Mouse (Mus musculus): ENCODE data around the gene Abcb1b. TPM values are rescaled to one million over a fixed set of nuclear protein-coding genes. Genes with fewer than 3 reads are reported as not detected.
"Not testable (repeated sequence)": the region's sequence is repeated elsewhere in the genome, so short reads cannot be mapped to it uniquely, and the experiment has no call there.

The Abcb1b gene
- polyA plus RNA-seq (2016; fragmentation: Nextera tagmentation; extraction: Ambion mirVana): 0.89 and 1.2 TPM in 2 replicates

DNA sequence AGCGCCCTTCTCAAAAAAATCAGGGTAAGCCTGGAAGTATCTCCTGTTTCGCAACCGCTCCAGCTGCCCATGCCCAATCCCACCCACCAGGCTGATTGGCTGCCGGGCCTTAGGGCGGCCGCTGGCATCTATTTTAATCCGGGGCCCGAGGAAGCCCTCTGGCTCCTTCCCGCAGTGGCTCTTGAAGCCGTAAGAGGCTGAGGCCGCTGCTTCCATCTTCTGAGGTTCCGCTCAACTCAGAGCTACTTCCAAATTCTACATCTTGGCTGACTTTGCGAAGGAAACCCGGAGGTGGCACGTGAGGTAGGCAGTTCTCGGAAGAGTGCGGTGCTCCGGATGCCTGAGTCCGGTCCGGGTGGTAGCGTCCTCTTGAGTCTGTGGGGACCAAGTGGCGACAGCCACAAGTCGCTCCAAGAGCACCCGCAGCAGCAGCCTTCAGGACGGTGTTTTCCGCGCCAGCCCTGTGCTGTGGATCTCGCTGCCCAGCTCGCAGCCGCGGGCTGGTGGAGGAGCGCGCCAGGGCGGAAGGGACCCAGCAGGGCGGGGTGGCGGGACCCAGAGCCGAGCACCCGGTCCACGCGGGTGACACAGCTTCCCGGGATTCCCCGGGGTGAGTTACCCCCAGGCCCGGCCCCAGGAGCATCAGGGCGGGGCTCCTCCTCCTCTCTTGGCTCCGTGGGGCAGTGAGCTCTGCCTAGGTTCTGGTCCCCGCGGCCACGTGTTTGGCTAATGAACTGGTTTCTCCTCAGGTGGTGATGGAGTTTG lies at the start of gene Abcb1b:
Gene Abcb1b, plus strand, starts transcription at position 161 of the 765 bp plus-strand sequence.
- ATAC-seq: peak; percentile 77
- H3K4me3 ChIP-seq: peak within 1 kb of the TSS; percentile 48
- H3K36me3 ChIP-seq: no peaks in the 10 kb centered on the region
- peaks cover 15% of the 10 kb centered on the region for H3K27me3 ChIP-seq (replicated peaks)
- no peak within 1 kb of the TSS for H3K27ac ChIP-seq
- H3K4me2 ChIP-seq: peak within 1 kb of the TSS; percentile 78
- 1% methylated on average over 48 of the region's 48 CpGs for WGBS (ENCODE audit: insufficient replicate concordance)
- H3K9me3 ChIP-seq (replicated peaks): no peaks in the 10 kb centered on the region
- peak within 1 kb of the TSS; percentile 45; the same call in 1 of the 2 replicates for H3K9ac ChIP-seq
- no peaks in the 10 kb centered on the region for H3K4me1 ChIP-seq

DNA sequence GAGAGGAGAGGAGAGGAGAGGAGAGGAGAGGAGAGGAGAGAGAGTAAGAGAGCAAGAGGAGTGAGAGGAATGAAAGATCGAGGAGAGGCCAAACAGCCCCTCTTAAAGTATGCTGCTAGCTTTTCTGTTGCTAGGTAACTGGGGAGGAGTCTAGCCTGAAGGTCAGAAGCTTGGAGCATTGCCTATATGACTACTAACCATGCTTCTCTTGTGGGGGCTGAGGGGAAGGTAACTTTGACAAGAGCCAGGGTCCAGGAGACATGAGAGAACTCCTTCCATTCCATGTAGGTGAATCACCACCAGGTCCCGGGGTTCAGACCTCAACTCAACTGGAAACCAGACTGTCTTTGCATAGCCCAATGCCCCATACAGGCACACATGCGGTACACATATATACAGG lies 25.1 kb upstream of the Abcb1b start:
- Histone ChIP-seq H3K9me3 (replicated peaks) (no peaks in the 10 kb centered on the region), H3K27ac (no peak overlapping the region), H3K4me3 (no peak overlapping the region), H3K4me1 (no peaks in the 10 kb centered on the region), H3K27me3 (replicated peaks) (no peaks in the 10 kb centered on the region), H3K36me3 (no peaks in the 10 kb centered on the region), H3K9ac (no peak overlapping the region), H3K4me2 (no peak overlapping the region)
- no peak for ATAC-seq
- 58% methylated on average over 3 of the region's 3 CpGs for WGBS (ENCODE audit: insufficient replicate concordance)

DNA sequence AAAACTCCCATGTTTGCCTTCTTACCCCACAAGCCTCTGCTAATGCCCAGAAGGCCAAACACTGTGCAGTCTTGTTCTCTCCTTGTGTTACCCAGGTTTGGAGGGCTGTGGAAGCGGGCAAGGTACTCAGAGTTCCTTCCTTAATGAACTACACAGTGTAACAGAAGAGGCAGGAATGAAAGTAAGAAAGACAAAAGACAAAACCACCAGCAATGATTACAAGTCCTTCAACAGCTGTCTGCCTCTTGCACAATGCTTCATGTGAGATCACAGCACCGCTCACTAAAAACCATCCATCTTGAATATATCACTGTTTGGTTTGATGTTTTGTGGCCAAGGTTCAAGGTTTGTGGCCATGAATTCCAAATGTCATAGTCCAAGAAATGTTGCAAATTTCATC lies 19.6 kb upstream of the Abcb1b start:
- no peak overlapping the region for H3K9ac ChIP-seq
- no peak overlapping the region for H3K4me3 ChIP-seq
- 62% methylated on average over 2 of the region's 2 CpGs for WGBS (ENCODE audit: insufficient replicate concordance)
- no peaks in the 10 kb centered on the region for H3K27me3 ChIP-seq (replicated peaks)
- no peak overlapping the region for H3K4me2 ChIP-seq
- no peak for ATAC-seq
- no peak overlapping the region for H3K27ac ChIP-seq
- no peaks in the 10 kb centered on the region for H3K9me3 ChIP-seq (replicated peaks)
- no peaks in the 10 kb centered on the region for H3K36me3 ChIP-seq
- no peaks in the 10 kb centered on the region for H3K4me1 ChIP-seq

DNA sequence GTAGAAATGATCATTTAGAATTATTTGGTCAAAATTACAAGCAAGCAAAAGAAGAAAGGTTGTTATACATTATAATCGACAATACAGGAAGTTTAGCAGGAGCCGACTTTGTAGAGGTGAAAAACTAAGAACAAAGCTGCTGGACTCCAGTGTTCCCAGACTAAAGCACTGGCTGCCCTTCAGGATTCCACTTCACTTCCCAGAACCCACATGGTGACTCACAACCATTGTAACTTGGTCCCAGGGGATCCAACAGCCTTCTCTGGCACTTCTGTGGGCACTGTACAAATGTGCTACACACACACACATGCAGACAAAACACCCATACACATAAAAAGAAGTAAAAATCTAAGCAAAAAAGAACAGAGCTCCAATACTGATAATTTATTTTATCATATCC lies 19.2 kb upstream of the Abcb1b start:
- no peaks in the 10 kb centered on the region for H3K27me3 ChIP-seq (replicated peaks)
- no peak for ATAC-seq
- no peaks in the 10 kb centered on the region for H3K9me3 ChIP-seq (replicated peaks)
- H3K4me1 ChIP-seq: no peaks in the 10 kb centered on the region
- H3K27ac ChIP-seq: no peak overlapping the region
- H3K4me3 ChIP-seq: no peak overlapping the region
- H3K9ac ChIP-seq: no peak overlapping the region
- H3K4me2 ChIP-seq: no peak overlapping the region
- 59% methylated on average over 2 of the region's 2 CpGs for WGBS (ENCODE audit: insufficient replicate concordance)
- H3K36me3 ChIP-seq: no peaks in the 10 kb centered on the region

DNA sequence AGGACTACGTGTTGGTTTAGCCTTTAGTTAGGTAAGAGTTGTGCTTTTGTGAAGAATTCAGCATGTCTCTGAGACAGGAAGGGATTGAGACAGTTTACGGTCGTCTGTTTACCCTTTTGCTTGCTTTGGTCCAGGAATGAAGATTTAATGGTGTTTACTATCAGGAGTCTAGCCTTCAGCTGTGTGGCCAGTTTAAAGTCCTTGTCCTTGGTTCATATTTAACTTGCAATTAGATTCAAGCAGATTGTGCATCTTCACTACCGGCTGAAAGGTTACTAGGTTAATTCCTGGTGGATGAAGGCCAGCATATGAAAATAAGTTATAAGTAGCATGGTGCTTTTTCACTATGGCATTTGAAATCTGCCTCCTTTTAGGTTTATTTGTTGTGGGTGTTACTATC lies 5.7 kb upstream of the Abcb1b start:
- H3K36me3 ChIP-seq: no peaks in the 10 kb centered on the region
- no peak overlapping the region for H3K9ac ChIP-seq
- H3K27ac ChIP-seq: no peak overlapping the region
- ATAC-seq: no peak
- H3K4me1 ChIP-seq: no peaks in the 10 kb centered on the region
- no peak overlapping the region for H3K4me2 ChIP-seq
- WGBS (ENCODE audit: insufficient replicate concordance): 70% methylated on average over 4 of the region's 4 CpGs
- no peaks in the 10 kb centered on the region for H3K9me3 ChIP-seq (replicated peaks)
- H3K4me3 ChIP-seq: no peak overlapping the region
- H3K27me3 ChIP-seq (replicated peaks): peaks cover 3% of the 10 kb centered on the region; the same call in 1 of the 2 replicates

DNA sequence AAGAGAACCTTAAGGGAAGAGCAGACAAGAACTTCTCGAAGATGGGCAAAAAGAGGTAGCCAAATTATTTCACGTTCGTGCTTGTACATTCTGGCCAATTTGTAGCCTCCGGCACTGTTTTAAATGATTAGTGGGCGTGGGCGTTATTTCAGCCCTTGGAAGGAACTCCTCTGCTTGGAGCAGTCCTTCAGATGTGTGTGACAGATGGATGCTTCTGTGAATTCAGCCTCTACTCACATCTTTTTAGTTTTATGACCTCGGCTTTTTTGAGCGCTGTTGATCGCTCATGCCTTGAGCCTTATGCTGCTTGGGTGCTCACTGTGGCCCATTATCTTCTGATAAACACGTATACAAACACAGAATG lies 787 bp downstream of the Abcb1b start:
- H3K27ac ChIP-seq: no peak overlapping the region
- WGBS (ENCODE audit: insufficient replicate concordance): 30% methylated on average over 10 of the region's 10 CpGs
- H3K4me3 ChIP-seq: peak overlapping the region; percentile 48
- H3K36me3 ChIP-seq: no peaks in the 10 kb centered on the region
- H3K9me3 ChIP-seq (replicated peaks): no peaks in the 10 kb centered on the region
- H3K4me2 ChIP-seq: peak overlapping the region; percentile 78
- peak overlapping the region; percentile 45; the same call in 1 of the 2 replicates for H3K9ac ChIP-seq
- H3K4me1 ChIP-seq: no peaks in the 10 kb centered on the region
- peaks cover 15% of the 10 kb centered on the region for H3K27me3 ChIP-seq (replicated peaks)
- ATAC-seq: no peak

DNA sequence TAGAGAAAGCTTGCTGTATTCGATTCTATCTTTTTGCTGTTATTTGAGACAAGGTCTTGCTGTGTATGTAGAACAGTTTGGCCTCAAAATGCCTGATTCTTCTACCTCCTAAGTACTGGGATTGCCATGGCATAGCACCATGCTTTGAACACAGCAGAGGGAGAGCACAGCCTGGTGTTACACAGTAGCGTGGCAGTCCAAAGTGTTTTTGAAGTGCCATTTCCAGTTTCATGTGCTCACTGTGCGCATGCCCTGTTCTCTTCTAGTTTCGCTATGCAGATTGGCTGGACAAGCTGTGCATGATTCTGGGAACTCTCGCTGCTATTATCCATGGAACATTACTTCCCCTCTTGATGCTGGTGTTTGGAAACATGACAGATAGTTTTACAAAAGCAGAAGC lies 7.8 kb downstream of the Abcb1b start:
- Histone ChIP-seq H3K4me1 (no peaks in the 10 kb centered on the region), H3K9me3 (replicated peaks) (no peaks in the 10 kb centered on the region), H3K4me3 (no peak overlapping the region), H3K4me2 (no peak overlapping the region), H3K27me3 (replicated peaks) (no peaks in the 10 kb centered on the region), H3K36me3 (no peaks in the 10 kb centered on the region), H3K27ac (no peak overlapping the region), H3K9ac (no peak overlapping the region)
- ATAC-seq: no peak
- WGBS (ENCODE audit: insufficient replicate concordance): 67% methylated on average over 5 of the region's 5 CpGs

DNA sequence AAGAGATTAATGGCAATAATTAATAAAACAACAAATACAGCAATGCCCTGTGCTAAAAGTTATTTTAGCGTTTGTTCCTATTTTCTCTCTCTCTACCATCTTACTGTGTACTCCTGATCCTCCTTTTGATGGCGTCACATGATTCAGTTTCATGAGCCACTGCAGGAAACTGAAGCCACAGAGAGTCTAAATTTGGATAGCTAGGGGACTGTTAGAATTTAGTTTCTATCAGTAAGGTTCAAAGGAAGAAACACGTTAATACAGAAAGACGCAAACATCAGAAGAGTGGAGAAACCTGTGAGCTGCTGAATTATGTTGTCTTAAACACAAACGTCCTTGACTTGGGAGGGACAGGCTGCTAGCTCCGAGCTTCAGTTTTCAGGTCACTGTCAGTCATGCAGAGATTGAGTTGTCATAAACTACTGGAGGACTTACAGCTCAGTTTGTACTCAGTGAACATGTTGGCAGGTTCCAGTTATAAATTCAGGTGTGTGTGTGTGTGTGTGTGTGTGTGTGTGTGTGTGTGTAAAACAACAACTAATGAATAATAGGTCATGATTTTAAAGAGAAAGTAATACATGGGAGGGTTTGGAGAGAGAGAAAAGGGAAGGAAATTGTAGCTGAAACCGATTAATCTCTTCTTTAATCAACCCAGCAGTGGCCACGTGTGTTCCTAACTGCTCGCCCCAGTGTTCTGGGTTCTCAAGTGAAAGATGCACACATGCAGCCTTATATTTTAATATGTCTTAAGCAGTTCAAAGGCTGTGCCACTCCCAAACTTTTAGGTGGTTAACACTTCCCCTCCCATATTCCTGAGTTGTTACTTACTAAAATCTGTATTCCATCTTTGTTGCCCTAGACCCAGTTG lies 9.4 kb downstream of the Abcb1b start:
- Histone ChIP-seq H3K36me3 (no peaks in the 10 kb centered on the region), H3K4me3 (no peak overlapping the region), H3K9ac (no peak overlapping the region), H3K4me1 (no peaks in the 10 kb centered on the region), H3K9me3 (replicated peaks) (no peaks in the 10 kb centered on the region), H3K27me3 (replicated peaks) (no peaks in the 10 kb centered on the region), H3K4me2 (no peak overlapping the region), H3K27ac (no peak overlapping the region)
- ATAC-seq: no peak
- 42% methylated on average over 9 of the region's 9 CpGs for WGBS (ENCODE audit: insufficient replicate concordance)

DNA sequence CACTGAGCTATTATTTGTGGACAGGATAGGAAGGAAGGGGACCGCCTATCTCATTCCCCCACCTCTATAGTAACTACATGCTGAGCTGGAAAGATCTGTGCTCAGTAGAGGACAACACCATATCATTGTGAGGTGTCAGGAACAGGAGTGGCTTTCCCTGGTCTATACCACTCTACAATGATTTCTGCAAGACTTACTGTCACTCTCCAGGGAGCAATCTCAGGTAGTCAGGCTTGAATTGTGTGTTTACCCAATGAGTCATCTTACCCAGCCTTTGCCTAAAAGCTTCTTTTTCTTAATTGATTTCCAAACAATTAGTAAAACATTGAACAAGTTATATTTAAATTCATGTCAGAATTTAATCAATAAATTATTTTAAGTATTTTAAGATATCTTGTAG lies 15.9 kb downstream of the Abcb1b start:
- Histone ChIP-seq H3K9ac (no peak overlapping the region), H3K9me3 (replicated peaks) (no peaks in the 10 kb centered on the region), H3K27me3 (replicated peaks) (no peaks in the 10 kb centered on the region), H3K36me3 (no peaks in the 10 kb centered on the region), H3K4me2 (no peak overlapping the region), H3K4me3 (no peak overlapping the region), H3K27ac (no peak overlapping the region), H3K4me1 (no peaks in the 10 kb centered on the region)
- ATAC-seq: no peak
- 68% methylated on average over 1 of the region's 1 CpGs for WGBS (ENCODE audit: insufficient replicate concordance)

DNA sequence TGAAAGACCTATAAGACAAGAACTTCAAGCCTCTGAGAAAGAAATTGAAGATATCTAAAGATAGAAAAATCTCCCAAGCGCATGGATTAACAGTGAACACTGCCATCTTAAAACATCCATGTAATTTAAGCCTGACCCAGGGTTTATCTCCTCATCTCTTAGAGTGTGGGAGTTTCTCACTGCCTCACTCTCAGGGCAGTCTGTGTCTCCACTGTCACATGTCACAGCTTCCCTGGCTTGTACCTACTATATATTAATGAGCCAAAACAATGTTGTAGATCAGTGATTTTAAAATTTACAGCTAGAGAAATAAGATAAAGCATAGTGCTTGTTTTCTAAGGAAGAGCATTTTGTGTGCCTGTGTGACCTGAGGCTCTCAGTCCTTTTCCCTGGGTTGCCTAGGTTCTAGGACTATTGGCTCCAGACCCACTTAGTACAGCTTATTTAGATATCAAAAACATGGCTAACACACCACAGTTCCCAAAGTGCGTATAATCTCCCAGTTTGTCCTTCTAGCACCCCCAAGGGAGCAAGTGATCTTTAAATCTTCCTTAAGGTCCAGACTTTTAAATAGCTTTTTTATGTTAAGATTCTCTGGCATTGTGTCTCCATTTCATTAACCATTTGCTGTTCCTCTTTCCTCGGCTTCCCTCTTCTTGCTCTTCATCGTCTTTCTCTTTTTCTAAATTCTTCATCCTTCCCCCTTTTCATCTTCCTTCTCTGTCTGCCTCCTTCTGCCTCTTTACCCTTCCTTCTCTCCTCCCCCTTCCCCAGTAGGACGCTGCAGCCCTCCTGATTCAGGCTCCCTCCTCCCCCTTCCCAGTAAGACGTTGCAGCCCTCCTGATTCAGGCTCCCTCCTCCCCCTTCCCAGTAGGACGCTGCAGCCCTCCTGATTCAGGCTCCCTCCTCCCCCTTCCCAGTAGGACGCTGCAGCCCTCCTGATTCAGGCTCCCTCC lies 22.0 kb downstream of the Abcb1b start:
- H3K4me2 ChIP-seq: peak overlapping the region; percentile 33
- H3K9me3 ChIP-seq (replicated peaks): no peaks in the 10 kb centered on the region
- H3K27me3 ChIP-seq (replicated peaks): no peaks in the 10 kb centered on the region
- no peak overlapping the region for H3K9ac ChIP-seq
- H3K36me3 ChIP-seq: no peaks in the 10 kb centered on the region
- H3K4me1 ChIP-seq: no peaks in the 10 kb centered on the region
- no peak for ATAC-seq
- H3K4me3 ChIP-seq: no peak overlapping the region
- H3K27ac ChIP-seq: no peak overlapping the region
- WGBS (ENCODE audit: insufficient replicate concordance): 14% methylated on average over 8 of the region's 8 CpGs

DNA sequence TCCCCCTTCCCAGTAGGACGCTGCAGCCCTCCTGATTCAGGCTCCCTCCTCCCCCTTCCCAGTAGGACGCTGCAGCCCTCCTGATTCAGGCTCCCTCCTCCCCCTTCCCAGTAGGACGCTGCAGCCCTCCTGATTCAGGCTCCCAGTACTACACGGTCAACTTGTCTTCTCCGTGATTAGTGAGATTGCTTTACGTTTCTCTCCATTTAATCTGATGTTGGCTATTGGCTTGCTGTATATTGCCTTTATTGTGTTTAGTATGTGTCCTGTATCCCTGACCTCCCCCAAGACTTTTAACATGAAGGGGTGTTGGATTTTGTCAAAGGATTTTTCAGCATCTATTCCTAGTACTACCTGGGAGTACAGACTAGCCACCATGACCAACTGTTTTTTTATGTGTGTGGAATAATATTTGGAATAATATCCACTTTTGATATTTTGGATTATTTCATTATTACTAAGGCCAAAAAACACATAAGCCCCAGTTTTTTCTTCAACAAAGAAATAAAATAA lies 22.7 kb downstream of the Abcb1b start:
- not testable (repeated sequence) for H3K27ac ChIP-seq; H3K36me3 ChIP-seq; H3K9me3 ChIP-seq (replicated peaks); H3K9ac ChIP-seq; H3K4me1 ChIP-seq; ATAC-seq; H3K27me3 ChIP-seq (replicated peaks); H3K4me3 ChIP-seq; H3K4me2 ChIP-seq
- WGBS (ENCODE audit: insufficient replicate concordance): 4% methylated on average over 5 of the region's 6 CpGs

All from liver, embryonic 12.5 days (tissue).